Mouse (Mus musculus): ENCODE measurements around the gene Fzd7. TPM values are rescaled to one million over a fixed set of nuclear protein-coding genes. Genes with fewer than 3 reads are reported as not detected.

The Fzd7 gene
- polyA plus RNA-seq, 1 experiment from 2014 or later = 7.5 TPM

DNA sequence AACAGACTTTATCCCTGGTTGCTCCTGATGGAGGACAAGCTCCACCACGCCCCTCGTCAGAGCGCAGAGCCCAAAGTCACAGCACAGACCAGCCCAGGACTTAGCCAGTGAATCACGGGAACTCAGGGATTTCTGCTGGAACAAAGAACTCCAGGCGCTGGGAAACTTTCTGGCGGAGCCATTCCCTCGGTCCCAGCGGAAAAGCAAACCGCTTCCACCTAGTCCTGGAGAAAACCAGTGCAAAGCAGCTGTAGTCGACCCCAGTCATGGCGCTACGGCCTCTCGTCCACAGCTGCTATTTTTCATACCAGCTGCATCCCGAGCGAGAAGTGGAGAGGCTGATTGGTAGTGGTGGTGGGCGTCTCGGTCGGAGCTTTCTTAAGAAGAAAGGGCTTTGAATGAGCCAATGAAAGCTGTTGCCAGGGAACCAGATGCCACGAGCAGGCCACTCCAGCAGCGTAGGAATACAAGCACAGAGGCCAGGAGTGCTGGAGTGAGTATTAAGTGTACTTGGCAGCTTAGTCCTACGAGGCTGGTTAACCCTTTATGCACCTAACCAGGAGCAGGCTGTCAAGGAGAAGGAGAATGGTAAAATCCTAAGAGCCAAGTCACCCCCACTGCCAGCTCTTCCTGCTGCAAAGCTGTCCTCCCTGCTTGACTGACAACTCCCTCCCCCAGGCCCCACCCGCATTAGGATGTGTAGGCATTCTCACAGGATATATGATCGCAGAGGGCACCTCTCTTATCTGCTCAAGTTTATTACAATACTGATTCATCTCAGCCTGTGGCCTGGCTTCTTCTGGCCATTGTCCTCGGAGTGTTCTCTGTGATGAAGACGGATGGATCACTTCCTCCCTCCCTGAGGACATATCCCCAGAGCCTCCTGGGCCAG lies 34.0 kb downstream of the Fzd7 start, which contains the start of gene Gm973:
Gm973 (plus strand) TSS at position 239 of the 892 bp plus-strand sequence.
- 7% methylated on average over 25 of the region's 25 CpGs for WGBS
- no peaks in the 10 kb centered on the region for H3K27me3 ChIP-seq (replicated peaks)
- H3K4me3 ChIP-seq (replicated peaks) = peak within 1 kb of the TSS; percentile 22
- H3K27ac ChIP-seq = peak within 1 kb of the TSS; percentile 77
- H3K4me1 ChIP-seq (replicated peaks) = peaks cover 18% of the 10 kb centered on the region
- H3K9me3 ChIP-seq = no peaks in the 10 kb centered on the region
- no peaks in the 10 kb centered on the region for H3K36me3 ChIP-seq
- H3K4me2 ChIP-seq (replicated peaks) = peak within 1 kb of the TSS; percentile 61
- H3K9ac ChIP-seq = peak within 1 kb of the TSS; percentile 12; the same call in 1 of the 2 replicates
- ATAC-seq = peak; percentile 75

DNA sequence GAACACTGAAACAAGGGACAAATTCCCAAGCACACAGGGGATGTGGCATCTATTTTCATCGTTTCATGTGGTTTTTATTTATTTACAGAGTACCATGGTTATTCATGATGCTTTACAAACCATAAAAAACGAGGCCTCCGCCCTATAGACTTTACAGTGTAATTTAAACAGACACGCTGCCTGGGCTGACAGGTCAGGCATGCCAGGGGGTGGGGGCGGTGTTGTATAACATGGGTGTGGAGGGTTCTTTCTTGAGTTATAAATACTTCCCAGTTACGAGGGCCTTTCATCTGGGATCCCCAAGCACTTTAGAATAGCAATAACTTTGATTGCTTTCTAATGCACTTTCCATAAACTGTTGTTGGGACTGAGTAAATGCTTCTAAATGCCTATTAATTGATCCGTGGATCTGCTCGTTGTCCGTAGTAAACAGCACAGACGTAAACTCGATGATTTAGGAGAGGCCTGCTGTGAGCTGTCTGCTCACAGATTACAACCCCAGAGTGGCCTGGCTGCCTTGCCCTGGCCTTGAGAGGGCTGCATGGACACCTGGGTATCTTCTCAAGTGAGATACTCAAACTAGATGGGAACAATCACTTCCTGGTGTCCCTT lies 38.1 kb downstream of the Fzd7 start:
- Histone ChIP-seq H3K4me1 (replicated peaks) (peaks cover 18% of the 10 kb centered on the region), H3K4me3 (replicated peaks) (no peak overlapping the region), H3K27ac (no peak overlapping the region), H3K4me2 (replicated peaks) (no peak overlapping the region), H3K9me3 (no peaks in the 10 kb centered on the region), H3K9ac (no peak overlapping the region), H3K36me3 (no peaks in the 10 kb centered on the region), H3K27me3 (replicated peaks) (no peaks in the 10 kb centered on the region)
- 23% methylated on average over 11 of the region's 11 CpGs for WGBS
- ATAC-seq = peak; percentile 77

DNA sequence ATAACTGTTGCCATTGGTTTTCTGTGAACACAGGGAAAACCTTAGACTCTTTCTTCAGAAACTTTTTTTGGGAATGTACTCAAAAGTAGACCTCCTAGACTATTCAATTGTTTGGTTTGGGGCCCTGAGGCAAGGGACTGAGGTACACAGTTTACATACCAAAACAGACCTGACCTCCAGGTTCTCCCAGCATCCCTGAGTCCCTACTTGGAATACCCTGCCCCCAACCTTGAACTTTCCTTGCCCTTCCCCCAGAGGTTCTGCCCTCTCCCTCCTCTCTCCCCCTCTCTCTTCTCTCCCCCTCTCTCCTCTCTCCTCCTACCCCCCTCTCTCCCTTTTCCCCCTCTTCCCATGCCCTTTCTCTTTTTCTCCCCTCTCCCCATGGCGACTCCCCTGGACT lies 40.2 kb downstream of the Fzd7 start:
- H3K27ac ChIP-seq = no peak overlapping the region
- H3K9me3 ChIP-seq = no peaks in the 10 kb centered on the region
- H3K9ac ChIP-seq = no peak overlapping the region
- 67% methylated on average over 1 of the region's 1 CpGs for WGBS
- H3K4me1 ChIP-seq (replicated peaks) = peaks cover 7% of the 10 kb centered on the region; the same call in 1 of the 2 replicates
- no peak overlapping the region for H3K4me2 ChIP-seq (replicated peaks)
- no peaks in the 10 kb centered on the region for H3K27me3 ChIP-seq (replicated peaks)
- H3K4me3 ChIP-seq (replicated peaks) = no peak overlapping the region
- no peaks in the 10 kb centered on the region for H3K36me3 ChIP-seq
- ATAC-seq = no peak

DNA sequence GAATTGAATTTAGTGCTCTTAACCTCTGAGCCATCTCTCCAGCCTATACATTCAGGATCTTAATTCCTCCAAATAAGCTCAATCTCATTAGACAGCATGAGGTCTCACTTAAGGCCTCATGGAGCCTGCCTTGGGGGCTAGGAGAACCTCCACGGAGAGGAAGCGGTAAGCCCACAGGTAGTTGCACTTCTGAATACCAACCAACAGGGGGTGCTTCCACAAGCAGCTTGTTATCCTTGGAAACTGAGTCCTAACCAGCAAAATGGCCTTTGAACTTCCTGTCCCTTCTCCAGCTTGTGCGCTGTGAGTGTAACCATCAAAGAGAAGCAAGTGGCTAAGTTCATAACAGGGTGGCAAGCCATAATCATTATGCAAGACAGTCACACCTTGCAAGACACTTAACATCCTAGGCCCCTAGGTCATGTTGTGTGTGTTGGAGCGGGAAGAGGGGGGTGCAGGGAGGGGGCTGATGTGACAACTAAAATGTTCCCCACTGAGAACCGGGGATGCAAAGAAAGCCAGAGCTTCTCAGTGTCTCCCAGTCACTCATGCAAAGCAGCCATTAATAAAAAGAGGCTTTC lies 41.2 kb downstream of the Fzd7 start:
- no peaks in the 10 kb centered on the region for H3K27me3 ChIP-seq (replicated peaks)
- no peak overlapping the region for H3K27ac ChIP-seq
- 78% methylated on average over 5 of the region's 5 CpGs for WGBS
- H3K4me1 ChIP-seq (replicated peaks) = peaks cover 7% of the 10 kb centered on the region; the same call in 1 of the 2 replicates
- H3K9ac ChIP-seq = no peak overlapping the region
- no peaks in the 10 kb centered on the region for H3K9me3 ChIP-seq
- ATAC-seq = no peak
- no peaks in the 10 kb centered on the region for H3K36me3 ChIP-seq
- no peak overlapping the region for H3K4me2 ChIP-seq (replicated peaks)
- H3K4me3 ChIP-seq (replicated peaks) = no peak overlapping the region

DNA sequence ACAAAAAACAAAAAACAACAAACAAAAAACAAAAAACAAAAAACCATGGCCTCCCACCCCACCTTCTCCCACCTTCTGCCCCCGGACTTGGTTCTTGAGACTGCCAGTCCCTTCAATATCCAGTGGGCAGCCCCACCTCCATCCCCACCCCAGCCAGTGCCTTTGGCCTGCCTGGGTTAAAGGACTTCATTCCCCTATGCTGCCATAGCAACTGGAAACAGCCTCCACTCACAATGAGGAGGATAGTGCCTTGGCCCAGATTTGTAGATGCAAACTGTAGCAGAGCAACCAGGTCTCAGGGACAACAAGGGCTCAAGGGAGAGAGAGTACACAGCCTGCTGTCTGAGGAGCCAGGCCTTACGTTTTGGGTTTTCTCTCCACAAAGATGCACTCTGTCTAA lies 41.8 kb downstream of the Fzd7 start:
- Histone ChIP-seq H3K27ac (no peak overlapping the region), H3K4me2 (replicated peaks) (no peak overlapping the region), H3K9ac (no peak overlapping the region), H3K4me3 (replicated peaks) (no peak overlapping the region), H3K4me1 (replicated peaks) (peaks cover 7% of the 10 kb centered on the region; the same call in 1 of the 2 replicates), H3K36me3 (no peaks in the 10 kb centered on the region), H3K9me3 (no peaks in the 10 kb centered on the region), H3K27me3 (replicated peaks) (no peaks in the 10 kb centered on the region)
- 72% methylated on average over 2 of the region's 2 CpGs for WGBS
- ATAC-seq = no peak

DNA sequence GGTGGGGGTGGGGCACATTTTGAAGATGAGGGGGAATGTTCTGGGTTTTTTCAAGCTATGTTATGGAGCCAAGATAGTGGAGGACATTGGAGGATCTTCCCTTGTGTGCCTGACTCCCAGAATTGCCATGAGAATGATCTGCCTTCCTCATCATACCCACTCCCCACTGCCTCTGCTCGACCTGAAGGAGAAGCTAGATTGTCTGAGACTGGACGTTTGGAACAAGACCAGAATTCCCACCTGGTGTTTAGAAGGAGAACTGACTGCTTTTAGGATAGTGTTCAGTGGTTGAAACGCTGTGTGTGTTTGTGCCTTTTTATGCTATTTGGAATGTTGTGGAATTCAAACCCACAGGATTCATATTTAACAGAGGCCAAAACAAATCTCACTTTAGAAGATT lies 42.5 kb downstream of the Fzd7 start:
- Histone ChIP-seq H3K27ac (no peak overlapping the region), H3K9me3 (no peaks in the 10 kb centered on the region)
- WGBS = 52% methylated on average over 3 of the region's 3 CpGs

DNA sequence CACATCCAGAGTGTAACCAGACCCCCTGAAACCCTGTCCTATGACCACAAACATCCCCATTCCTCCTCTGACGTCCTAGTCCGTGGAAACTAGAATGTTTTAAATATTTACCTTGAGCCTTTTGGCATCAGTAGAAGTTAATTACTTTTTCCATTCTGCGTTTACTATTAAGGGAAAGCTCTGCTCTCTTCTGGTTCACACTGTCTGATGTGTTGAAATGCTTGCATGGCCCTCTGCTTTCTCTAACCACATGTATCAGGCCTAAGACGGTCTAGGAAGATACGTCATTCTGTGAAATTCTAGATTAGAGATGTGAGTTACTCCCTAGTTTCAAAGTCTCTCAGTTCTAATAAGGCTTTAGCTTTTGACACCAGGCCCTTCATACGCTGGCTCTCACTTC lies 45.0 kb downstream of the Fzd7 start:
- H3K27ac ChIP-seq = no peak overlapping the region
- H3K27me3 ChIP-seq (replicated peaks) = no peaks in the 10 kb centered on the region
- no peak overlapping the region for H3K4me2 ChIP-seq (replicated peaks)
- H3K9ac ChIP-seq = no peak overlapping the region
- 55% methylated on average over 6 of the region's 6 CpGs for WGBS
- no peaks in the 10 kb centered on the region for H3K36me3 ChIP-seq
- H3K4me3 ChIP-seq (replicated peaks) = no peak overlapping the region
- ATAC-seq = no peak
- no peaks in the 10 kb centered on the region for H3K4me1 ChIP-seq (replicated peaks)
- no peaks in the 10 kb centered on the region for H3K9me3 ChIP-seq

More for the DNA sequence above, 42.5 kb downstream of the Fzd7 start:
- H3K27me3 ChIP-seq (replicated peaks) = no peaks in the 10 kb centered on the region
- H3K4me2 ChIP-seq (replicated peaks) = no peak overlapping the region
- ATAC-seq = no peak
- H3K9ac ChIP-seq = no peak overlapping the region
- H3K4me1 ChIP-seq (replicated peaks) = peaks cover 7% of the 10 kb centered on the region; the same call in 1 of the 2 replicates
- H3K4me3 ChIP-seq (replicated peaks) = no peak overlapping the region
- no peaks in the 10 kb centered on the region for H3K36me3 ChIP-seq

DNA sequence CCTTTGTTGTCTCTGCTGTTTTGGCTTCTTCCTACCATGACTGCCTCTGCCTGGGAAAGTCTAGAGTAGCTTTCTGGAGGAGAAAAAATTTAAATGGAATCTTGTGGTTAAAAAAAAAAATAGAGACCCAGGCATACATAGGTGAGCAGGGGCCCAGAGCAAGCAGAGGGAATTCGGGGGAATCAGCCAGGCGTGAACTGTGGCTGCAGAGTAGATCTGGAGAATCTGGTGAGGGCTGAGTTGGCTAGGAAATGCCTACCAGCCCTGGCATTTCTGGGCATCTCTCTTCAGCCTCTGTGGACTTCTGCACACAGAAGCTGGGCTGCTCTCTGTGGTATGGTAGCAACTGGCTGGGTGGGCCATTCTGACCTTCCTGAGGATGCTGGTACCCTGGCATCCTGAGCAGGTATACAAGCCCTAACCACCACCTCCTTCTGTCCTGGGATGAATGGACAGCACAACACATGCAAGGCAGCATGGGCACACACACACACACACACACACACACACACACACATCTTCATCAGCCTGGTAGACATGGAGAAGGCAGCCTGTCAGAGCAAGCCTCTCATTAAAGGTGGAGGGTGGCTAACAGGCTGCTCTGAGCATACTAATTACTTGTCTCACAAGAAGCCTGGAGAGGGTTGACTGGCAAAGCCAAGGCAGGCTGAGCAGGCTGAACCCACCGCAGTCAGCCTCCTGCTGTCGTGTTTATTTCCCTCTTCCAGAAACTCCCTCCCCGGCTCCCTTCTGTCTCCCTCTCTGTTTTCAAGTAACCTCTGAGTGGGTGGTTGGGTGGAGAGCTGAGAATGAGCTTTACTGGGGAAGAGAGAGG lies 53.0 kb downstream of the Fzd7 start:
- 48% methylated on average over 5 of the region's 5 CpGs for WGBS
- no peak overlapping the region for H3K4me3 ChIP-seq (replicated peaks)
- H3K9me3 ChIP-seq = no peaks in the 10 kb centered on the region
- H3K4me1 ChIP-seq (replicated peaks) = no peaks in the 10 kb centered on the region
- no peaks in the 10 kb centered on the region for H3K36me3 ChIP-seq
- no peaks in the 10 kb centered on the region for H3K27me3 ChIP-seq (replicated peaks)
- no peak overlapping the region for H3K9ac ChIP-seq
- H3K4me2 ChIP-seq (replicated peaks) = no peak overlapping the region
- H3K27ac ChIP-seq = no peak overlapping the region
- no peak for ATAC-seq

Other genes starting within 250 kb of the Fzd7 start
- gene Als2, start 245.2 kb upstream of the Fzd7 start, polyA plus RNA-seq (2015; fragmentation: Nextera tagmentation; extraction: Ambion mirVana) = 7.4 and 7.5 TPM in 2 replicates
- 0.20 and 0.63 TPM in 2 replicates for gene Cdk15, start 225.5 kb upstream of the Fzd7 start, polyA plus RNA-seq (2015; fragmentation: Nextera tagmentation; extraction: Ambion mirVana)
- gene Gm973, start 33.8 kb downstream of the Fzd7 start, polyA plus RNA-seq (2015; fragmentation: Nextera tagmentation; extraction: Ambion mirVana) = 0.43 and 0.76 TPM in 2 replicates
- gene Sumo1, start 188.4 kb downstream of the Fzd7 start, polyA plus RNA-seq (2015; fragmentation: Nextera tagmentation; extraction: Ambion mirVana) = 316 and 375 TPM in 2 replicates
- gene Nop58, start 202.5 kb downstream of the Fzd7 start, polyA plus RNA-seq (2015; fragmentation: Nextera tagmentation; extraction: Ambion mirVana) = 240 and 279 TPM in 2 replicates